Mouse (Mus musculus): Measurements from ENCODE around the gene Syt16. TPM values are rescaled to one million over a fixed set of nuclear protein-coding genes. Genes with fewer than 3 reads are reported as not detected.

The Syt16 gene
- polyA plus RNA-seq, 1 experiment from 2014 or later: 50.2 TPM

Other genes starting within 250 kb of the Syt16 start
- gene Hif1a, start 96.3 kb upstream of the Syt16 start, polyA plus RNA-seq (2015; fragmentation: Nextera tagmentation; extraction: Ambion mirVana): 89.2 and 100 TPM in 2 replicates
- gene Gm49321, start 60.0 kb upstream of the Syt16 start, polyA plus RNA-seq (2015; fragmentation: Nextera tagmentation; extraction: Ambion mirVana): 18.0 and 22.7 TPM in 2 replicates
- 36.1 and 37.5 TPM in 2 replicates for gene Snapc1, start 33.2 kb upstream of the Syt16 start, polyA plus RNA-seq (2015; fragmentation: Nextera tagmentation; extraction: Ambion mirVana)

Measured in neural tube, embryonic 13.5 days (tissue).